Mouse (Mus musculus): ENCODE results near the gene Ccdc28b.
A peak's percentile ranks its signal among the peaks of the same experiment; 100 is the strongest.

The Ccdc28b gene

GRCm38 (mm10) chr4:129623681-129624091, at the start of gene Ccdc28b:
Ccdc28b (minus strand) TSS chr4:129623947.
- DNase-seq (ENCODE audit: low read depth, low spot score): no peak

- DNase-seq (ENCODE audit: low read depth, low spot score): no peak
These were observed 49.2 kb upstream of the Ccdc28b start for GRCm38 (mm10) chr4:129672878-129673449.

GRCm38 (mm10) chr4:129672083-129672877, 48.5 kb upstream of the Ccdc28b start, which contains the start of gene Kpna6:
Kpna6 (minus strand) TSS chr4:129672767.
- DNase-seq (ENCODE audit: low read depth, low spot score): peak; percentile 73

GRCm38 (mm10) chr4:129671491-129672082, 47.8 kb upstream of the Ccdc28b start:
- peak; percentile 64 for DNase-seq (ENCODE audit: low read depth, low spot score)

DNA sequence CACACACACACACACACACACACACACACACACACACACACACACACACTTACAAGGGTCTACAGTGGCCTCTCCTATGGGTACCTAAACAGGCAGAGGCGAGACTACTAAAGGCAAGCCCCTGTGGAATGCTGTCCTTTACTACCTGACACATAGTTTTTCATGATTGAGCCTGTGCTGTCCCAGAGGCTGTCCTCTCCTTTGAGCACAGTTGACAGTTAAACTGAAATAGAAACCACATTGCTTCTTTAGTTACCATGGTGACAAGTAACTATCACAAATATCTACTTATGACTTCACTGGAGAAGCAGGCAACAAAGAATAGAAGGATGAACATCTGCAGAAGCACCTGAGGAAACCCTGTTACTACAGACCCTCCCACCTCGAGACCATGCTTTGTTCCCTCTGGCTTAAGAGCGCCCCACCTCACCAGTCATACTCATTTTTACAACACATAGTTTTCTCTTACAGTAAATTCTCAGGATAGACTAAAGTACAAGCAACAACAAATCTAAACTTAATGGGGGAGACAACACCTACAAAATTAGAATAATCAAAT, 38.6 kb upstream of the Ccdc28b start:
- no peak for DNase-seq (ENCODE audit: low read depth, low spot score)

DNA sequence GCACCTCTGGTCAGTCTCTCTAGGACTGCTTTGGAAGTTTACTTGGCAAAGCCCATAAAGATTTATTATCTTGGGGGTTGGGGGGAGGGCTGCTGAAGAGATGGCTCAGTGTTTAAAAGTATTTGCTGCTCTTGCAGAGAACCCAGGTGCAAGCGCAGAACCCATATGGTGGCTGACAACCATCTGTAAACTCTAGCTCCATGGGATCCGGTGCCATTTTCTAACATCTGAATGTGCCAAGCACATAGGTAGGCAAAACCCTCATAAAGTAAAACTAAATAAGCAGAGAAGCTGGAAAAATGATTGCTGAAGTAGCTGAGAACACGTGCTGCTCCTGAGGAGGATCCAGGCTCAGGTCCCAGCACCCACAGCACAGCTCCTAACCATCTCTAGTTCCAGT, 37.8 kb upstream of the Ccdc28b start:
- DNase-seq (ENCODE audit: low read depth, low spot score): no peak

- no peak for DNase-seq (ENCODE audit: low read depth, low spot score)
These were observed 31.0 kb upstream of the Ccdc28b start for GRCm38 (mm10) chr4:129654770-129655169.

GRCm38 (mm10) chr4:129650359-129650758, 26.6 kb upstream of the Ccdc28b start:
- DNase-seq (ENCODE audit: low read depth, low spot score): no peak

- no peak for DNase-seq (ENCODE audit: low read depth, low spot score)
These were observed 24.9 kb upstream of the Ccdc28b start for GRCm38 (mm10) chr4:129648656-129649055.

- DNase-seq (ENCODE audit: low read depth, low spot score): no peak
These were observed 21.5 kb upstream of the Ccdc28b start for GRCm38 (mm10) chr4:129645204-129645603.

DNA sequence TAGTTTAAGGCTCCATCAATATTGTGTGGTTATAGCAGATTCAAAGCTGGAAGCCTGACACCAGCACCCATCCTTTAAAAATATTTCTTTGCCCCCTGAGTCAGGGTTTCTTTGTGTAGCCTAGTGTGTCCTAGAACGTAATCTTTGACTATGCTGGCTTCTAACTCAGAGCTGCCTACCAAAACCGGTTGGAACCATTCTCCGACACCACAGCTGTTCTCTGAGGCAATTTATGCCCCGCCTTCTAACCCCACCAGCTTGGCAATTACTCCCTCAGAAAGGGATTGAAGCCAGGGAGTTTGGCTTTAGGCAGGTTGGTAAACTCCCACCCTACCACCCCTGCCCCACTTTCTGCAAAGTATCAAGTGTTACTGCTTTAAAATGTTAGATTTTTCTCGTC, 18.0 kb upstream of the Ccdc28b start:
- DNase-seq (ENCODE audit: low read depth, low spot score): no peak

DNA sequence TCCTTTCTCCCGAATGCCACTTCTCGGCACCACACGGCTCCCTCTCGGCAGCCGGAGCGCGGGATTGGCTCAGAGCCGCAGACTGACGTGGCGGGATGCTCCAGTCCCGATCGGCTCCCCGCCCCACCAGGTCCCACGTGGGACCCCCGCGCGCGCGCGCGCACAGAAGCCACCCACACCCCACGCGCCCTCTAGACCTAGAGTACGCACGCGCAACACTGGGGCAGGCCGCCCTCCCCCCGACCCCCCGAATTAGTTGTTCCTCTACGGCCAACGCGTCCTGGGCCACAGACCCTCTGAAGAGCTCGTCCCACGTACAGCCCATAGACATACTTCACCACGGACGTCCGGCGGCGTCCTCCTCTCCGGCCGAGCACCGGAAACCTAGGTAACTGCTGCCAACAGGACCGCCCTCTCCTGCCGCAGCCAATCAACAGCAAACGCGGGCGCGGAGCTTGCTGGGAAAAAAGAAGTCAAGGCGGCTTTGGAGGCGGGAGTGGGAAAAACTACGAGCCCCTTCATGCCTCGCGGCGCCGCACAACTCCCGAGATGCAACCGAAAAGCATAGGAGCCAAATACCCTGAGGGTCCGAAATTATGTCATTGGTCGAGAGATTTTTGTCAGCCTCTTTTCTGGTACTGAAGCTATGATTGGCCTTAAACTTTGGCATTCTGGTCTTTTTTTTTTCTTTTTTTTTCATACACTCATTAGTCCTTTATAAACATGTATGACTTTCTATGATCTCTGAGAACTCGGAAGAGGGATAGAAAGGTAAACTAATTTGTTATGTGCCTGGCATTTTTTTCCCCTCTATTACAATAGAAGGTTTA, 17.1 kb upstream of the Ccdc28b start, which contains the start of gene Txlna:
Txlna (minus strand) TSS at position 428 of the 830 bp plus-strand sequence.
- peak; percentile 87 for DNase-seq (ENCODE audit: low read depth, low spot score)

DNA sequence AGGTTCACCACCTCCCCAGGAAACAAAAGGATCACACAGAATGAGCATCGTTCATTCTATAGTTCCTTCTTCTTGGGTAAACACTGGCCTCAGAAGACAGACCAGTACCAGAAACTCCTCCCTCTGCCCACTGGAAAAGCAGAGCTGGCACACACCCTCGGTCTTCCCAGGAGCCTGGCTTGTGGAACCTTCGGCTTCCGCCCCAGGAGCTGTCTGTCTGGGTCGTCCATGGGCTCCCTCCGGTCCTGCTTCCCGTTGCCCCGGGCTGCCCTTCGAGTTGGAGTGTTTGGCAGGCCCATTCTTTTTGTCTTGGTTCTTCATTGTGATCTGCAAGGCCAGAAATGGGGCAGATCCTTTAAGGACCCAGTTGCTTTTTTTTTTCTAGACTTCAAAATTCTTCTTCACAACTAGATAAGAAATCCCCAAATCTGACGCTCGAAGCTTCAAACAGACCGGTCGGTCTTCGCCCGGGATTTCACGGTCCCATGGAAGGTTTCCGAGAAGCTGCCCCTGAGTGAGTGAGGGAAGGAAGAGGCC, 16.4 kb upstream of the Ccdc28b start:
- DNase-seq (ENCODE audit: low read depth, low spot score): no peak

DNA sequence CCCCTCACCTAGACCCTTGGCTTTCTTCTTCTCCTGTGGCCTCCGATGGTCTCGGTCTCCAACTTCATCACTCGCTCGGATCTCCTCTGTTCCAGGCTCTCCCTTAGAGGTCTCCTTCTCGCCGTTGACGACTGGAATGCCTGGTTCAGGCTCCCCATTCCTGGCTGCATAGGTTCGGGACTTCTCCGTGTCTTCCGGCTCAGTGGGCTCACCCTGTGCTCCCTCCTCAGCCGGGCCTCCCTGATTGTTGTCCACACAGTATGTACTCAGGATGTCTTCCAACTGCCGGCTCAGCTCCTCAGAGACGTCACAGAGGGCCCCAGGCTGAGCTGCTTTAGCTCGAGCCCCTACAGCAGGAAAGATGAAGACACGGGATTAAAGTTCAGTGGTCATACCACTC, 15.5 kb upstream of the Ccdc28b start:
- DNase-seq (ENCODE audit: low read depth, low spot score): no peak

- DNase-seq (ENCODE audit: low read depth, low spot score): no peak
These were observed 10.1 kb upstream of the Ccdc28b start for GRCm38 (mm10) chr4:129633852-129634251.

- no peak for DNase-seq (ENCODE audit: low read depth, low spot score)
These were observed 8.1 kb upstream of the Ccdc28b start for GRCm38 (mm10) chr4:129631867-129632266.

- DNase-seq (ENCODE audit: low read depth, low spot score): no peak
These were observed 7.2 kb upstream of the Ccdc28b start for GRCm38 (mm10) chr4:129630944-129631343.

DNA sequence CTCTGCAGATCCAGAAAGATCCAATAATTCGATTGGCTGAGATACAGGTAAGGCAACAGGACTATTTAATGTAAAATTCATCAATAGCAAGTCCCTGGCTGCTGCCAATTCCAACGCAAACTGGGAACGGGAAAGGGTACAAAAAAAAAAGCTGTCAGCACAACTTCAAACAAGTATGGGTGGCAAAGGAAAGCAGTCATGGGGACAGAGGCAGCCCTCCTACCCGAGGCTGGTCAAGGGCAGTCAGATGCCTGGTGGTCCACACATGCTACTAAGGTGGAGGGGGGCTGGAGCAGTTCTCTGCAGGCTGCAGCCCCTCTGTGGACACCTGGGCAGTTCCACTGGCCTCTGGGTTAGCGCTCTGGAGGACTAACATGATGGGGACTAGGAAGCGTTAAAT, 2.3 kb upstream of the Ccdc28b start:
- DNase-seq (ENCODE audit: low read depth, low spot score): no peak

DNA sequence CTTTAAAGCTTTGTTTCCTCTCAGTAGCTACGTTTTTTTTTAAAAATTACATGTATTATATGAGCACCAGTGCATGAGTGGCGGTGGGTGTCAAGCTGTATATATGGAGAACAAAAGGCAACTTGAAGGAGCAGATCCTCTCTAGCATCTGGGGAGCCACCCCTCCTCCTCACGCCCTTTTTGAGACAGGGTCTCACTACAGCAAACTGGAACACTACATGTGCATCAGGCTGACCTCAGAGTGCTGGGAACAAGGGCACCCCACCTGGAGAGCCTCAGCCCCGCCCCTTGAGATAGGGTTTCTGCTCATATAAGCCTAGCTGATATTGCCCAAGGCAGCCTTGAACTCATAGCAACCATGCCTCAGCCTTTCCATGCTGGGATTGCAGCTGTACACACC, 1.7 kb upstream of the Ccdc28b start:
- no peak for DNase-seq (ENCODE audit: low read depth, low spot score)

GRCm38 (mm10) chr4:129625029-129625370, 1.3 kb upstream of the Ccdc28b start:
- no peak for DNase-seq (ENCODE audit: low read depth, low spot score)

DNA sequence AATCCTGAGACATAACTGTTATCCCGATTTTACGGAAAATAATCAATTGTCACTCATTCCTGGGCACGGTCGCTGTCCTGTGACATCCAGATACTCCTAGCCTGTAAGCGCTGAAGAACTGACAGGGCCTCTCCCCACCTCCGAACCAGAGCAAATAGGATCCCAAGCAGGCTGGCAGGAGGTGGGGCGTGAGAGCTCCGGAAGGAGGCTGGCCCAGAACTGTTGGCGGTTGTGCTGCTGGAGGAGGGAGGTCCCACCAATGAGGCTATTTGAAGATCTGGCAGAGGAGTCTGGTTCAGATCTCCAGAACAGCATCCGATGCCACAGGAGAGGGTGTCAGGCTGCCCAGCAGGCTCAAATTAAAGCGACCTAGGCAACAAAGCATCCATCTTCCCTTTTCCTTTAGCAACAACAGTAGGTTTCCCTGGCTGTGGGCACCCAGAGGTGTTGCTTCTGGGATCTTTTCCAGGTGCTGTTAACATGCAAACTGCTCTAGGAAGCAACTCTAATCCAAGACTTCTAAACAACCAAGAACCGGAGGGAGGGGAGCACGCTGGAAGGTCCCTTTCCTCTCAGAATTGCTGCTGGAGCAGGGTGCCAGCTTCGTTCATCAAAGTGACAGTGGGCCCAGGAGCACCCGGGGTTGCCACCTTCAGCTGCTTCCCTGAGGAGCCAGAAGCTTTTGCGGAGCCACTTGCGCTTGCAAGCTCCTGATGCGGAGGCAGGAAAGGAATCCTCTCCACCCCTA, 708 bp upstream of the Ccdc28b start:
- DNase-seq (ENCODE audit: low read depth, low spot score): peak; percentile 63
